Mouse (Mus musculus) spleen, adult 12 weeks (tissue): ENCODE results near the gene Ermp1.
"Not testable (repeated sequence)": the region's sequence is repeated elsewhere in the genome, so short reads cannot be mapped to it uniquely, and the experiment has no call there.

Experiments used
- DNase-seq: peaks from one replicate; pipeline ENCODE4 v3.0.0; 2022; ENCODE audit warnings: low spot score

Gene Ermp1

GRCm38 (mm10) chr19:29598981-29599380 lies 49.2 kb downstream of the Ermp1 start:
- DNase-seq: no peak

- peak; percentile 7 for DNase-seq
Observed at GRCm38 (mm10) chr19:29596985-29597384, 51.2 kb downstream of the Ermp1 start.

- no peak for DNase-seq
Observed at GRCm38 (mm10) chr19:29596276-29596675, 51.9 kb downstream of the Ermp1 start.

- not testable (repeated sequence) for DNase-seq
Observed at GRCm38 (mm10) chr19:29593783-29594182, 54.4 kb downstream of the Ermp1 start.

- DNase-seq: no peak
Observed at GRCm38 (mm10) chr19:29583734-29584133, 64.5 kb downstream of the Ermp1 start.

GRCm38 (mm10) chr19:29582439-29582838 lies 65.8 kb downstream of the Ermp1 start:
- DNase-seq: no peak

GRCm38 (mm10) chr19:29566512-29566911 lies 81.7 kb downstream of the Ermp1 start:
- DNase-seq: no peak

GRCm38 (mm10) chr19:29563258-29563779 lies 84.9 kb downstream of the Ermp1 start:
- peak; percentile 8 for DNase-seq

- no peak for DNase-seq
Observed at GRCm38 (mm10) chr19:29562603-29563002, 85.6 kb downstream of the Ermp1 start.

GRCm38 (mm10) chr19:29562166-29562565 lies 86.0 kb downstream of the Ermp1 start:
- no peak for DNase-seq
